Mouse (Mus musculus) E14TG2a.4 (cell line): Measurements from ENCODE around the gene Kpna1.
A peak's percentile ranks its signal among the peaks of the same experiment; 100 is the strongest.

Experiments used
- H3K27me3 ChIP-seq: 2 replicates; pipeline ENCODE4 v1.6.1; 2014; ENCODE audit warnings: low read length, control low read depth; ENCODE audit not compliant: insufficient read depth
- H3K36me3 ChIP-seq: 2 replicates; pipeline ENCODE4 v1.6.1; 2014; ENCODE audit warnings: low read length, control low read depth; ENCODE audit not compliant: insufficient read depth
- H3K4me1 ChIP-seq: replicated peaks from 2 replicates; pipeline ENCODE4 v1.6.1; 2014; ENCODE audit warnings: low read depth, low read length, control low read depth
- H3K4me3 ChIP-seq: replicated peaks from 2 replicates; pipeline ENCODE4 v1.5.1; 2014; ENCODE audit warnings: mild to moderate bottlenecking, low read length
- H3K9me3 ChIP-seq: 2 replicates; pipeline ENCODE4 v1.6.1; 2014; ENCODE audit warnings: low read length, control low read depth
- CTCF ChIP-seq: conservative IDR thresholded peaks from 2 replicates; pipeline ENCODE4 v1.5.1; 2014; ENCODE audit warnings: low read length
- NANOG ChIP-seq: IDR thresholded peaks from 2 replicates; pipeline ENCODE4 v1.6.1; 2014; ENCODE audit warnings: borderline replicate concordance, low read length, mixed read lengths
- POU5F1 ChIP-seq: IDR thresholded peaks from 2 replicates; pipeline ENCODE4 v1.6.1; 2014; ENCODE audit warnings: low read length, borderline replicate concordance

The Kpna1 gene

DNA sequence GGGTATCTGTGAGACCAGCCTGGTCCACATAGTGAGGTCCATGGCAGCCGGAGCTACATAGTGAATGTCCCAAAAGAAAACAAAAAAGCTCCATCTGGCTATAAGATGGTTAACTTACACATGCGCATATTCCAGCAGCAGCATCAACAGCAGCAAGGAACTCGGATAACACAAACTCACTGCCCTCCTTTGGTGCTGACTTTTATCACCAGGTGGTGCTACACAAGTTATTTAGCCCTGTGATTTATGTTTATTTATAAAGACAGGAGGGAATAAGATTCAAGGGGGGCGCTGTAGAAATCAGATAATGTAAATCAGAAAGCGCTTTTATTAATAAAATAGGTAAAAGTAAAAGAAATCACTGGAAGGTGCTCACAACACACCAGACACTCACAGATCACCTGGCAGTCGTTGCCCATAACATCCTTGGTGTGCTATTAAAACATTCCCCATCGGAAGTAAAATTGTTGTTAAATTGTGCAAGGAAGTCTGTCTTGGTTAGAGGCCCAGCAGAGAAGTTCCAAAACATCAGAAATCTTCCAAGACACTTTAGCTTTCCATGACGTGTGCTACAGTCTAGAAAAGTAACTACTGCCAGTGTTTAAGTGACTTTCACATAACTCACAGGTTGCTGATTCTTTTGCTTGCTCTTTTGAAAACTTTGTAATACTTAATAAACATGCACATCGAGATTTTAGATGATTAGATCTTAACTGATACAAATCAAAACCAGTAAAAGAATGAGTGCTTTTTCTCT is 91.4 kb downstream of the Kpna1 start:
- Histone ChIP-seq H3K27me3 (no peaks in the 10 kb centered on the region), H3K36me3 (peaks cover 49% of the 10 kb centered on the region), H3K4me1 (peaks cover 71% of the 10 kb centered on the region), H3K4me3 (peak overlapping the region; percentile 92), H3K9me3 (no peaks in the 10 kb centered on the region)
- TF ChIP-seq CTCF (no peak), POU5F1 (no peak), NANOG (no peak)

DNA sequence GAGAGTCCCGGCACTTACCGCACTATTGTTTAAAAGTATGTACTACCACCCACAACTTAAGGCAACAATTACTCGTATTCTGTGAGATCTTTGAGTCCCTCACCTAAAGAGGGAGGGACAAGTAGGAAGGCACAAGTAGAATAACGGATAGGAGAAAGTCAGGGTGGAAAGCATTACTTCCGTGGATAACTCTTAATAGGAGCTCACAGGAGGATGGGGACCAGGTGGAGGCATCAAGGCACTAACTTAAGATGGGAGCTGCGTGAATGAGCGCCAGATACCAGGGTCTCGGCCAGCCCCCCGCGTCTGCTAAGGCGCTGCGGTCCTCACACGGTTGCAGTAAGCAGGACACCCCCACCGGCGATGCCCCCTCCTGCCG is 92.5 kb downstream of the Kpna1 start:
- Histone ChIP-seq H3K27me3 (no peaks in the 10 kb centered on the region), H3K4me1 (peaks cover 71% of the 10 kb centered on the region), H3K9me3 (no peaks in the 10 kb centered on the region), H3K36me3 (peaks cover 57% of the 10 kb centered on the region), H3K4me3 (peak overlapping the region; percentile 92)
- TF ChIP-seq NANOG (0 out of 2 replicates have a peak, but pooled peaks have one; percentile 10), CTCF (no peak)

DNA sequence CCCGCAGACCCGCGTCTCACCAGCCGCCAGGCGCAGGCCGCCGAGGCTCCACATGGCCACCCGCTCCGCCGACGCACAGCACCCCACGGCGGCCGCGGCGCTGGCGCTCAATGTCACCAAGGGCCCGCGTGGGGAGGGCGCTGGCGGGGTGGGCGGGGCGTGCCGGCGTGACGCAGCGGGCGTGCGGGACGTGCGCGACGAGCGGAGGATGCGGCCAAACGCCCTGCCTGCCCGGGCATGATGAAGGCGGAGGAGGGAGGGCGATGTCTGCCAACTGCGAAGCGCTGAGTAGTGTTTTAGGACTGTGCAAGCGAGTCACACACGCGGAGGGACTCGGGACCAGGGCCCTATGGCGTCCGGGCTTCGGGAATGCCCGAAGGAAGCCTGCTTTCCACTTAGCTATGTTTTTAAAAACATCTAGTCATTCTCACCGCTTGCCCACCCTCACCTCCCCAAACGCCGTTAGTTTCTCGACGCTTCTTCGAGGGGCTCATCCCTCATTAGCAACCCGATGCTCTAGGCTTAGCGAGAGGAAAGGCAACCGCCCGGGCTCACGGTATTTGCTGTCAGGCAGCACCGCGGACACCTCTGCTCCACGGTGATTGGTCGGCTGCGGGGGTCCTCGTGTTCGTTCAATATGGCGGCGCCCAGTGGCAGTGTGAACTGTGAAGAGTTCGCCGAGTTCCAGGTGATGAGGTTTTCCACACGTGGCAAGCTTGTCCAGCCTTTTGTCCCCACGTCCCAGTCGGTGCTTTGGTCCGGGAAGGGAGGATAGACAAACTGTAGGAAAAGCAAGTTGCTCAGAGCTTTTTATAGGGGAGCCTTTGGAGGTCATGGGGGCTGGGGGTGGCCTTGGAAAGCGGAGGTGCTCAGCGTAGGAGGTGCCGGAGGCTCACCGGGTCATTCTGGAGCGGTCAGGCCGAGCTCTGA is 93.2 kb downstream of the Kpna1 start, which contains the start of the genes Fam162a and Ccdc58:
Gene Fam162a (minus strand): TSS at position 145 of the 930 bp plus-strand sequence.
Gene Ccdc58 (plus strand): TSS at position 236 of the 930 bp plus-strand sequence.
- Histone ChIP-seq H3K27me3 (no peaks in the 10 kb centered on the region), H3K4me3 (peak within 1 kb of the TSS; percentile 92)
- TF ChIP-seq POU5F1 (no peak), CTCF (no peak), NANOG (no peak)

DNA sequence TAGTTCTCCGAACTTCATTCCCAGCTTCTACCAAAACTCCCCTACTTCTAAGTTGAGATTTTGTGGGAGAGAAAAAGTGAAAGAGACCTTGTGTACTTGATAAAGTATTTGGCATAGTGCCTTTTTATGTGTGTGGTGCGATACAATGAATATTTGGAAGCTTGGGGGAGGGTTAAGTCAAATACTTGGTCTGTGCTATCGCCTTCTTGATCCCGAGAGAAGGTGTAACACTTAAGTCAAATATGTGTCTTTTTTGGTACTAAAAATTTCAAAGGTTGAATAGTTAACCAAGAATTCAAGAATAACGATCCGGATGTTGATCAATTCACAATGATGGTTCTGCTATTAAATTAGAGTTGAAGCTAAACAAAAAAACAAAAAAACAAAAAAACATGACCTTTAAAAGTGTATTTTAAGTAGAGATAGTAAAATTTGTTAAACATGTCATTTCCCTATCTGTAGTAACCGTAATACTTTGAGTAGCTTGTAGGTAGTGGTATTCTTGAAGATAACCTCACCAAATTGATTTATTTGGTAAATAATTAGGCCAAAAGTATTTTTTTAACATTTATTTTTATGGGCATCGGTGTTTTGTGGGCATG is 94.0 kb downstream of the Kpna1 start:
- TF ChIP-seq CTCF (no peak), POU5F1 (no peak), NANOG (no peak)
- H3K9me3 ChIP-seq, result no peaks in the 10 kb centered on the region
- no peaks in the 10 kb centered on the region for H3K27me3 ChIP-seq
- H3K4me3 ChIP-seq, result peak overlapping the region; percentile 92
- peaks cover 60% of the 10 kb centered on the region for H3K4me1 ChIP-seq
- peaks cover 53% of the 10 kb centered on the region for H3K36me3 ChIP-seq

More for the DNA sequence above, 93.2 kb downstream of the Kpna1 start, which contains the start of the genes Fam162a and Ccdc58:
- H3K36me3 ChIP-seq, result peaks cover 58% of the 10 kb centered on the region
- H3K4me1 ChIP-seq, result peaks cover 68% of the 10 kb centered on the region
- no peaks in the 10 kb centered on the region for H3K9me3 ChIP-seq

DNA sequence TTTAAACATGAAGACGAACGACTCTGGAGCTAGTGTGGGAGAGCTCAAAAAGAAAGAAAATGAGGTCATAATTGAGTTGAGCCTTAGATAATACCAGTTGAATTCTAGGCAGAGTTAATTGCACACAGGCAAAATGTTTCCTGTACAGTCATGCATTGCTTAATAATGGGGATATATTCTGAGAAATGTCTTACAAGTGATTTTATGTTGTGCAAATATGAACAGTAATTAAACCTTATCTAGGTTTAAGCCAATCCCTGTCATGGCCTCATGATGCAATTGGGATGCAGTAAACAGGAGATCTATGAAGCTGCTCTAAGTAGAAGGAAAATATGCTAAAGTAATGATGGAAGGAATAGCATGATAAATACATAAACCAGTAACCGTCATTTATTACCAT is 96.2 kb downstream of the Kpna1 start:
- no peak overlapping the region for H3K4me3 ChIP-seq
- no peaks in the 10 kb centered on the region for H3K9me3 ChIP-seq

DNA sequence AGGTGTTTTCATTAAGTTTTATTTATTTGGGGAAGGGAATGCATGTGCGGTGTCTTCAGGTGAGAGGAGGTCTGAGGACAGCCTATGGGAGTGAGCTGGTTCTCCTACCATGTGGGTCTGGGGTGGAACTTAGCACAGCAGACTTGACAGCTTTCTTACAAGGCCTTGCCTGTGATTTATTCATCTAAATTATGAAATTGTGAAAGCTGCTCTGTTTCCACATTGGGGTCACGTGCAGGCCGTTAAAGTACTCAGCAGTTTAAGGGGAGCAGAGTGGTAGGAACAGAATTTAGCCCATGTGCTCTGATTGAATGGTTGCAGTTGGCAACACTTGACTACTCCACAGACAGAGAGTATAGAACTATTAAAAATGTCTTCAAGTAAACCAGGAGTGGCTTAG is 101.4 kb downstream of the Kpna1 start:
- Histone ChIP-seq H3K4me1 (peaks cover 54% of the 10 kb centered on the region), H3K36me3 (peaks cover 78% of the 10 kb centered on the region), H3K27me3 (no peaks in the 10 kb centered on the region), H3K4me3 (no peak overlapping the region), H3K9me3 (no peaks in the 10 kb centered on the region)
- TF ChIP-seq NANOG (no peak), CTCF (no peak), POU5F1 (no peak)

More for the DNA sequence above, 96.2 kb downstream of the Kpna1 start:
- no peak for TF ChIP-seq NANOG
- Histone ChIP-seq H3K4me1 (peaks cover 57% of the 10 kb centered on the region), H3K36me3 (peaks cover 52% of the 10 kb centered on the region), H3K27me3 (no peaks in the 10 kb centered on the region)
